Mouse (Mus musculus) liver, embryonic 14.5 days (tissue): ENCODE results near the gene Kdm2a.

Source experiments
- CTCF ChIP-seq: IDR thresholded peaks from 2 replicates; pipeline ENCODE4 v1.5.1; 2016; ENCODE audit warnings: antibody characterized with exemption, low read depth, control low read depth
- EP300 ChIP-seq: IDR thresholded peaks from 2 replicates; pipeline ENCODE4 v1.6.1; 2016; ENCODE audit warnings: antibody characterized with exemption, low read depth

DNA sequence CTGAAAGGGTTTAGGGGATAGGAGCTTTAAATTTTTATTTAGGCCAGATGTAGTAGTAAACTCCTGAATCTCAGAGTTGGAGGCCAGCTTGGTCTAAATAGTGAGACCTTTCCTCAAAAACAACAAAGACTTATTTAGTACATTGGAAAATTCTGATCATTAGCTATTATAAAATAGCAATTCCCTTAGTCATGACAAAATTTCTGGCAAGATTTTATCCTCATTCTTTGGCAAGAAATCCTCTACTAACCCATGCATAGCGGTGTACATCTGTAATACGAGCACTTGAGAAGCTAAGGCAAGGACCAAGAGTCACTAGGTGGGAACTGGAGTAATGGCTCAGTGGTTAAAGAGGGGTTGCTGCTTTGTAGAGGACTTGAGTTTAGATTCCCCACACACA is 27.4 kb downstream of the Kdm2a start:
- TF ChIP-seq CTCF (no peak), EP300 (no peak)
